Comparison of ENCODE assay signal across 19 mouse cellular contexts in genomic region chr13:51681076-51681475, GRCm38 (mm10). TPM values are rescaled to one million over a fixed set of nuclear protein-coding genes. Genes with fewer than 3 reads are reported as not detected.
DNase-seq lines count a peak whose midpoint lies in the region; TF ChIP-seq lines count a peak whose summit lies in the region.
"Had no signal": no experiment of that assay in that cellular context is flagged by ENCODE, and none has a peak within 500 bp of the region (broad histone marks: within the 10 kb centered on the region; RNA-seq: fewer than 3 reads in every experiment).

No protein-coding gene starts in this region.

- intact Hi-C loops in left cerebral cortex, adult 2 months (cut with DNase I), result no loop called here
- intact Hi-C loops in left cerebral cortex, postnatal 4 days (cut with DNase I), result no loop called here

- peak; percentile 19 for DNase-seq in adrenal gland, postnatal 10 days
- no peak for DNase-seq in adrenal gland, postnatal 25 days
- no peak for DNase-seq in left cerebral cortex, adult 2 months (ENCODE audit: extremely low spot score in 1 of 2, low spot score in 2 of 2)
- no peak for DNase-seq in left cerebral cortex, postnatal 4 days
- DNase-seq in ES-CJ7 (ENCODE audit: low read depth, low spot score), result peak; percentile 63
- peak; percentile 41 to 51 for DNase-seq in adrenal gland, postnatal 36 days
- DNase-seq in thymus, postnatal 10 days (ENCODE audit: low spot score in 2 of 2), result no peak
- DNase-seq: cerebellum, adult 2 months; cerebellum, postnatal 10 days; forebrain, postnatal 0 days; gastrocnemius, postnatal 36 days; heart, adult 11 months; heart, postnatal 14 days; kidney, adult 11 months had no signal

- H3K27ac ChIP-seq in left cerebral cortex, adult 2 months, result peak overlapping the region; percentile 36; the same call in 1 of the 2 replicates
- H3K27ac ChIP-seq: embryonic facial prominence, embryonic 10.5 days; forebrain, embryonic 13.5 days; heart, embryonic 10.5 days; hindbrain, embryonic 13.5 days; hindbrain, postnatal 0 days had no signal

- no peak for TF ChIP-seq CTCF in left cerebral cortex, adult 2 months (IDR thresholded peaks at IDR 0.05)

- H3K4me3 ChIP-seq in left cerebral cortex, adult 2 months, result no peak overlapping the region
- H3K4me3 ChIP-seq: embryonic facial prominence, embryonic 10.5 days; forebrain, embryonic 13.5 days; heart, embryonic 10.5 days; hindbrain, embryonic 13.5 days had no signal

RNA-seq across cellular contexts. Expression of gene Secisbp2, which starts 29.6 kb away (rescaled TPM):
- 10 to 100 TPM; 17.7 to 20.2 TPM for total RNA-seq in adrenal gland, postnatal 10 days (2021)
- 32.4 and 32.8 TPM in 2 replicates for total RNA-seq in adrenal gland, postnatal 25 days (2021)
- total RNA-seq in left cerebral cortex, adult 2 months (2021), result 10 to 100 TPM; 18.7 to 19.1 TPM
- total RNA-seq in left cerebral cortex, postnatal 4 days (2021), result 10 to 100 TPM; 20.5 to 23.1 TPM
- 10 to 100 TPM; 20.9 to 24.8 TPM for total RNA-seq in adrenal gland, postnatal 36 days (2021)

RNA-seq across cellular contexts. Expression of gene Cks2, which starts 36.0 kb away (rescaled TPM):
- total RNA-seq in adrenal gland, postnatal 10 days (2021), result 10 to 100 TPM; 35.6 to 40.6 TPM
- total RNA-seq in adrenal gland, postnatal 25 days (2021), result 19.5 and 20.8 TPM in 2 replicates
- total RNA-seq in left cerebral cortex, adult 2 months (2021), result 1 to 10 TPM; 1.4 to 1.7 TPM
- total RNA-seq in left cerebral cortex, postnatal 4 days (2021), result 1 to 10 TPM; 7.7 to 9.4 TPM
- total RNA-seq in adrenal gland, postnatal 36 days (2021), result 10 to 100 TPM; 12.3 to 14.5 TPM

Comparison
In these comparisons a context has a peak if more than half of its experiments do, and no peak if none do; other contexts are left out.
1. DNase-seq: peak in adrenal gland, postnatal 10 days (single experiment), ES-CJ7 (single experiment) and adrenal gland, postnatal 36 days (2 of 2); none in adrenal gland, postnatal 25 days (single experiment), left cerebral cortex, adult 2 months (0 of 2), left cerebral cortex, postnatal 4 days (single experiment) and thymus, postnatal 10 days (0 of 2).